Mouse (Mus musculus): ENCODE measurements around the gene Cebpz.

GRCm38 (mm10) chr17:78895394-78895793, 41.5 kb downstream of the Cebpz start:
- TF ChIP-seq CTCF (IDR thresholded peaks at IDR 0.05; ENCODE audit: borderline replicate concordance, insufficient read depth, low read depth, low read length) (no peak), POLR2A (IDR thresholded peaks at IDR 0.05; ENCODE audit: borderline replicate concordance, insufficient read depth, low read length) (no peak)

Data from cerebellum, adult 2 months (tissue).